Mouse (Mus musculus) MEL-GATA-1-ER (cell line): ENCODE measurements around the gene Scn11a.

Experiments used
- DNase-seq: peaks from one replicate; pipeline ENCODE4 v3.0.0-alpha.2; 2012; ENCODE audit warnings: low read depth; ENCODE audit errors: extremely low read depth

Gene Scn11a

DNA sequence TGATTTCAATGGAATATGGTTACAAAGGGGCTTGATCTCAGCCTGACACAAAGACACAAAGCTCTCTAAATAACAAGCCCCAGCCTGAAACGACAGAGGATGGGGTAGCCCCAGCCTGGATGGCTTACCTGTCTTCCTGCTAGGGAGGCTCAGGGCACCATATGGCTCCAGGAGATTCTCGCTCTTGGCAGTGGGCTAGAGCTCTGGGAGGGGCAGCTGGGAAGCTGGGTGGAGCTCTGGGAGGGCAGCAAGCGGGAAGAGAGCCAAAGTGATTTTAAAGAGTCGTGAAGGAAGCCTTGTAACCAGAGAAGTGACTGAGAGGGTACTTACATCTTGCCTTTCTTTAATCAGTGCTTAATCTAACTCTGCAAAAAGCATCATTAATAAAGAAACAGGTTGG, at the start of gene Scn11a:
Scn11a (minus strand) TSS at position 160 of the 400 bp plus-strand sequence.
- DNase-seq = no peak

DNA sequence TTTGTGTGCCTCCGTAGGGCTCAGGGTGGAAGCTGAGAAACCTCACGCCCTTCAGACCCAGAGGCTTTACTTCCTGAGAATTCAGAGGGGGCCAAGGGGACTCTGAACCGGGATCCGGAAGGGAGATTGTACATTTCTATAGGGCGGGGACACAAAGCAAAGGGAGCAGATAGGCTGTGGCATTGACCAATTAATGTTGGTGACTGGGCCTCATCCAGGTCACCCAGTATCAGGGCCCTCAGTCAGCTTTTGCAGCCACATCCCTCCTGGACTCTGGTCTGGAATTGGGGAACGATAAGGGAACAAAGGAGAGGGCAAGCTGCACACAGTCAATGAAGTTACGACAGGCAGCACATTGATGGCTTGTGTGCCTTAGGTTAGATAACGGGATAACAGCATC, 28.9 kb upstream of the Scn11a start:
- DNase-seq = no peak

DNA sequence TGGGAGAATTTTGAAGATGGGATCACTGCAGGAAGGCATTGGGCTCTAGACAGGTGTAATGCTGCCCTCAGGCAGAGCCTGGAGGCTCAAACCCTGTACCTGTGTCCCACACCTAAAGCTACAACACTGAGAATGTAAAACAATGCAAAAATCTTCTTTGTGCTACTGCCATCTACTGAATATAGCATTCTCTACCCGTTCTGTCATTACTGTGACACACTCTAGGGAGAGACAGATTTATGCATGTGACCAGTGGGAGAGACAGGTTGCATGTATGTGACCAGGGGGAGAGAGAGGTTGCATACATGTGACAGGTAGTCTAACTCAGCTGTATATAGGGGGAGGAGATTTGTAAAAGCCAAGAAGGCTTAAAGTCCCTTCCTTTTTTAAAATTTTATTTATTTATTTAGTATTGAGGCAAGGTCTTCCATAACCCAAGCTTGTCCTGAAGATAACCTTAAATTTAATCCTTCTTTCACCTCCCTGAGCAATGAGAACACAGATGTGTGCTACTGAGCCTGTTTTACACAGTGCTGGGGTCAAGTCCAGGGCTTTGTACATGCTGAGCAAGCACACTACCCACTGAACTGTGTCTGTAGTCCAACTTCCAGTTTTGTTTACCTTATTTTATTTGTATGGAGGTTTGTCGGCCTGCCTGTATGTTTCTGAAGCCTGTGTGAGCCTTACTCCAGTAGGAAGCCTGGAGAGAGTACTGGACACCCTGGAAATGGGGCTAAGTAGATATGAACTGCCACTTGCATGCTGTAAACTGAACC, 28.0 kb upstream of the Scn11a start:
- DNase-seq = no peak

DNA sequence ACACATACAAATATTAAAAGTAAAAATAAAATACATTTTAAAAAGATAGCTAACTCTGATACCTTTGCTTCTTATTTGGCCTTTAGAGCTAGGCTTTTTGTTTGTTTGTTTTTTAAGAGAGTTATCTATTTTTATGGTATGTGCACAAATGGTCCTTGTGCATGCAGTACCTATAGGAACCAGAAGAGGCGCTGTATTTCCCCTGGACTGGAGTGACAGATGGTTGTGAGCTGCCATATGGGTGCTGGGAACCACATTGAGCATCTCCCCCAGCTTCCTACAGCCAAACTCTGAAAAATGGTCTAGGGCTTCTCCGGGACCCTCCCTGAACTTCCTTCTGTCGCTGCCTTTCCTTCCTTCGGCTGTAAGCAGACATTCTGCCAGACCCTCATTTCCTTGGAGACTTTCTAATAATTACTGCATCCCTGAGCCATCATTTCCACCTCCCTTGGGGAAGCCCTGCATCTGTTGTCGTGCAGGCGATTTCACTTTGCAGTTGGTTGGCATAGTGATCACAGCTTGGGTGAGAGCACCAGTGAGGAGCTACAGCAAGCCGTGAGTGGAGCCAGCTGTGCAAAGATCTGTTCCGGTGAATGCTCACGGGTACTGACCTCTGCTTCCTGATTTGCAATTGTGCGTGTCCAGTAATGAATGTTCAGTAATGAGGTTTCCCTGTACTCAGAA, 27.2 kb upstream of the Scn11a start:
- DNase-seq = no peak

DNA sequence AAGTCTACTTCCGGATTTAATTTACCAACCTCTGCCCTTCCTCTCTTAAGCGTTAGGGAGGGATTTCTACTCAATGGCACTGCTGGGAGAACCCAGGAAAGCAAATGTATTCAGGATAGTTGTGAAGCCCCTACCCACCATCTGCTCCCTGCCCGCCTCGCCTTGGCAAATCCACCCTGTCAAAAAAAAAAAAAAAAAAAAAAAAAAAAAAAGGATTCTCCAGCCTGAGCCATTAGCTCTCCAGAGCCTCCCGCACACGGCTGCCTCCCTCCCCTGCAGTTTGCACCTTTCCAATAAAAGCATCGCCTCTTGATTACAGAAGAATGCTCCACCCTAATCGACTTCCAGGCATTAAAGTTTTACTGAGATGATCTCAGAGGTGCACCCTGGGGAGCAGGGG, 24.0 kb upstream of the Scn11a start:
- DNase-seq = no peak

DNA sequence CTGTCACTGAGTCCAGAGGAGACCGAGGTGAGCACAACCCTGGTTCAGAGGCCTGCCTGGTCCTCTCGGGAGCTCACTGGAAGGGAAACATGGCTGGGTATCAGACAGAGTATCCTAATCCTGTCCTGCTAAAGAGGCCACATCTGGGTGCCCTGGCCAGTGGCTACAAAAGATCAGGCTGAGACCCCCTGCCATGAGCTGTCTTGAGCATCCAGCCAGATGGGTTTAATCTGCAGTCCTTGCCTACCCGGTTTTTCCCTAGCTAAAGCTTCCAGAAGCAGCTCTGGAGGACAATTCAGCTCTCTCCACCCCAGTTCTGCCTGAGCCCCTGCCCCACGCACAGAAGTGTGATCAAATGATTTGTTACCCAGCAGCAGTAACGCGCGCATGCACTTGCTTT, 23.4 kb upstream of the Scn11a start:
- DNase-seq = no peak

DNA sequence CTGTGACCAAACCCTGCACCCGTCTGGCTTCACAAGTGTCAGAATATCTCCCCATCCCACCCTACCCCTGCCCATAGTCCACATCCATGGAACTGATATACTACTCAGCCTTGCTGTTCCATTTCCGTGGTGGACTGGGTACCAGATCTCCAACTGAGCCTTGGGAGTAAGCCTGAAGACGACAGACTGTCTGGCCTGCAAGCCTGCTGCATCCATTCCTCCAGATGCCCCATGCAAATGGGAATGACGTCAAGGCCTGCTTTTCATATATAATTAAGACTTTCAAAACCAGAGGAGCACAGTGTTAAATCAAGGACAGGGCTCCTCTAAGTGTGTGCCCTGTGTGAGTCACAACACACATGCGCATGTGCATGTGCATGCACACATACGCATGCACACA, 21.9 kb upstream of the Scn11a start:
- no peak for DNase-seq

DNA sequence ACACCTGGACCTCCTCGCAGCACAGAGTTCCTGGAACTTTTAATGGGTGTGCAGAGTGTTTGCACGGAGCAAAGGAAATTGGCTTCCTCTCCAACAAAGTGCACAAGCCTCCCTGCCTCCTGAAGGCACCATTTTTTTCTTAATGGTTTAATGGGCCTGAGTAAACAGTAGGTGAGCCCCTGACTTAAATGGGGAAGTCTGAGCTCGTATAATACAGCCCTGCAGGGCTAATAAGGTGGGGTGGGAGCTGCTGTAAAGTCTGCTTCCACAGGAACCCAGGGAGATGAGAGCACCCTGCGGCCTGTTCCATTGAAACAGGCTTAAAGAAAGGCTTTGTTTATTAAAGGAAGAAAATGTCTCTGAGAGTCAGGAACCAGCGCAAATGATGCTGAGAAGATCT, 19.5 kb upstream of the Scn11a start:
- no peak for DNase-seq

DNA sequence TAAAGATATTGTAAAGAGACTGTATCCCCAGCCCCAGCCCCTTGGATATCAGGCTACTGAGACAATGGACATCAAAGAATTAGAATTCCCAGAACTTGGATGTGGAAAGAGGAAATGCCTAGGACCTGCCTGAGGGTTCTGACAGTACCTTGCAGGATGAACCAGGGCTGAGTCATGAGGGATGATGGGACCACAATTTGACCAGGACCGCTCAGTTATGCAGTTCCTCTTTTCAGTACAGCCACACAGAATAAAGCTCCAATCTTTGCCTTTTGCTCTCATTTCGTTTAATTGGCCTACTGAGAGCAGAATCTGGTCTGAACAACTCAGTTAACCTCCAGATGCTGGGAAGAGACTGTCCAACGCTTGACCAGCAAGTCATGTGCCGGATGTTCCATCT, 18.3 kb upstream of the Scn11a start:
- DNase-seq = peak; percentile 13

DNA sequence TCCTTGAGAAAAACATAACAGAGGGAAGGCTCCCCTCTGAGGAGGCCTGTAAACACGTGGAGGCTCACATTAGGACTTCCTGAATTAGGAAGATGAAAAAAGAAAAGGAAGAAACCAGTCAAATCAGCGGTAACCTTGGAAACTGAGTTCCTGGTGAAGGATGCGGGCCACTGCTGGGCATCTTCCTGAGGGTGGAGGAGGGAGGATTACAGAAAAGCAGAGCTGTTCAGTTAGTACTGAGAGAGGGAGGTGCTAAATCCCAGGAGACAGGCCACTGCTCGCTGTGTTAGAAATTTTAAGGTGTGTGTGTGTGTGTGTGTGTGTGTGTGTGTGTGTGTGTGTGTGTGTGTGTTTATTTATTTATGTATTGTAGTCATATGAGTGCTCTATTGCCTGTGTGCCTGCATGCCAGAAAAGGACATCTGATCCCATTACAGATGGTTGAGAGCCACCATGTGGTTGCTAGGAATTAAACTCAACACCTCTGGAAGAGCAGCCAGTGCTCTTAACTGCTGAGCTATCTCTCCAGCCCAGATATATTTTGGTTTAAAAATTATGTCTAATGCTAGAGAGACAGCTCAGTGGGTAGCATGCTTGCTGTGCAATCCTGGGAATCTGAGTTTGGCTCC, 17.4 kb upstream of the Scn11a start:
- DNase-seq = no peak

DNA sequence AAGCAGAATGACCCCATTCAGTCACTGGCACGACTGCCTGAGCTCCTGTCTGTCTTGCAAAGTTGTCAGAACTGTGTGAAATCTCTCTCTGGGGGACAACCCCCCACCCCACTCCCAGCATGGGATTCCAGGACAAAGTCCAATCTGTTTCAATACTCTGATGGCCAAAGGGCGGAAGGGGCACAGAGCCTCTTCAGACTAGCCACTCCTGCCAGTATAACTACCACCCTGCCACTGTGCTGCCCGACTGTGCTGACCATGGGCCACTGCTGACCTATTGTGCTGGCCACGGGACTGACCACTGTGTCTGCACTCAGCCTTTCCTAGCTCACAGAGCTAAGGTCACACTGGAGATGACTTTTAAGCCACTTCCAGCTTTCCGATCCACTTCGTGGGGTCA, 16.8 kb upstream of the Scn11a start:
- DNase-seq = no peak

DNA sequence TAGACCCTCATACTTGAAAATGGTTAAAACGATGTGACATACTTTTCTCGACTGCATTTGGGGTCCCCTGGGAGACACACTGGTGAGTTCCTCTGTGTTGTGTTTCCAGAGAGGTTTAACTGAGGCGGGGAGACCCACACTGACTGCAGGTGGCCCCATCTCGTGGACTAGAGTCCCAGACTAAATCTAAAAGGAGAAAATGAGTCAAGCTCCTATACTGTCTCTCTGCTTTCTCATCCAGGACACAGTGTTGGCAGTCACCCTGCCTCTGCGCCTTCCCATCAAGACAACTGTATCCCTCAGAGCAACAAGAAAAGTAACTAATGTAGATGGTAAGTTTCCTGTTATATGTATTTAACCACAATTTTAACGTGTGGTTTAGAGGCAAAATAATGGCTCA, 15.9 kb upstream of the Scn11a start:
- DNase-seq = no peak

DNA sequence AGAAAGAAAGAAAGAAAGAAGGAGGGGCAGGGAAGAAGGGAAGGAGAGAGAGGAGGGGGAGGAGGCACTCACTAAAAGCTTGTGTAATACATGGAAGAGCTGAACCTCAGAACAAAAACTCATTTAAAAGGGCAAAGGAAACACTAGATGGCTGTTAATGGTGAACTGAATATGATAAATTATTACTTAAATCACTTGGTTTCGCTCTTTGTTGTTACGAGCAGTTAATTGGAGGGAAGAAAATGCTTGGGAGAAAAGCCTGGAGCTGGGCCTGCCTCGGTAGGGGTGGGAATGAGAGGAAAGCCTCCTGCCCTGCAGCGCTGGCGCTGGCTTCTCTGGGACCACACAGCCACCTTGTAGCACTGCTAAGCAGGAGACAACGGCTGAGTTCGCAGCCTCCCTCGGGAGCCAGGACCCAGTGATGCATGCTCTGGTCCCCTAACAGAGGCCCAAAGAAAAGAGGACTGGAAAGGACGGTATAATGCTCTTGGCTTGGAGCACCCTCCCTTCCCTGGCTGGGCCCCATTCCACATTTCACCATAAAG, 10.4 kb upstream of the Scn11a start:
- no peak for DNase-seq

DNA sequence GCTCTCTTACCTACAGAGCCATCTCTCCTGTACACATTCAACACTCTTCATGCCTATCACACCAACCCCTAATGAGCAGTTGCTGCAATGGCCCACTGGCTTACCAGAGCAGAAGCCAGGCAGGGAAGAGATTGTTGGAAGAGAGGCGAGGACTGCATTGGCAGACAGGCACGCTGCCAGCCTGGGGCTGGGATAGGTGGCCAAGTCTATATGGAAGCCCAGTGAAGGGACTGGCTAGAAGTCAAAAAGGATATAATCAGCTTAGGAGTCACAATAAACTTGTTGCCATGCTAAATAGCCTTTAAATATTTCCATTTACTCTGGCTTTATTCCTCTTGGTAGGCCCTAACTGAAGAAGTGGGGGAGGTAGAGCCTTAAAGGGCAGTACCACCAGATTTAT, 5.7 kb upstream of the Scn11a start:
- DNase-seq = no peak

DNA sequence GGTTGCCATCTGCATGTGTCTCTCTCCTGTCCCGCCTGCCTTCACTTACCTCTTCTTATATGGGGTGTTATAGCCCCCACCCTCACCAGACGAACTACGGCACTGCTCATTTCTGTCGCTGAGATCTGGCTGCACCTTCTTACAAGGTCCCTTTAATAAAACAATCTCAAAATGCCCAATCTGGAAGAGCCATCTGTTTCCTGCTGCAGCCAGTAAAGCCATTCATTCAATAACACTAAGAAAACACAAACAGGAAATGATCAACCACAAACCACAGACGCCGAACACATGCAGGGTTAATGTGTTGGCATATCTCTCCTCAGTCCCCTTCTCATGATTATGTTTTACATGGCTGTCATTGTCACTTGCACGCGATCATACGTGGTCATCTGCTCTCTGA, 1.5 kb downstream of the Scn11a start:
- DNase-seq = peak; percentile 39

DNA sequence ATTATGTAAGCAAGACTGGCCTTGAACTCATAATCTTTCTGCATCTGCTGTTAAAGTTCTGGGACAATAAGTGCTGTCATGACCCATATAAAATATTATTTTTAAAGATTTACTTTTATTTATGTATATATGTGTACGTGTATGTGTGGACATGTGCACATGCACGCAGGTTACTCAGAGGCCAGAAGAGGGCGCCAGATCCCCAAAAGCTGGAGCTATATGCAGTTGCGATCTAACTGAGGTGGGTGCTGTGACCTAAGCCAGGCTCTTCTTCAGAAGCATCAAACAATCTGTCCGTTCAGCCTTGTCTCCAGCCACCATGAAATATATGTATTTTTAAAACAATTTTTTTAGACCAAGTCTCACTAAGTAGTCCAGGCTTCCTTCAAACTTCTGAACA, 11.6 kb downstream of the Scn11a start:
- DNase-seq = no peak

DNA sequence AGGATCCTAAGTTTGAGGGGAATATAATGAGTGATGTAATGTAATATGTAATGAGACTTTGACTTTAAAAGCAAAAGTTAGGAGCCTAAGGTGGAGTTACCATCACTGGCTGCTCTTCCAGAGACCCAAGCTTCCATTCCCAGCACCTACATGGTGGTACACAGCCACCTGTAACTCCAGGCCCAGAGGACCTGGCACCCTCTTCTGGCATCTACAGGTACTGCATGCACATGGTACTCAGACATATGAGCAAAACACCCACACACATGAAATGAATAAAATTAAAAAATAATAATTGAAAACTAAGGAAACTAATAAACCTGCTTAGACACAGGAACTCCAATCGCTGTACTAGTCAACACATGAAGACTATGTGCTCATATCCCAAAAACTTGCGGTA, 18.8 kb downstream of the Scn11a start:
- no peak for DNase-seq

DNA sequence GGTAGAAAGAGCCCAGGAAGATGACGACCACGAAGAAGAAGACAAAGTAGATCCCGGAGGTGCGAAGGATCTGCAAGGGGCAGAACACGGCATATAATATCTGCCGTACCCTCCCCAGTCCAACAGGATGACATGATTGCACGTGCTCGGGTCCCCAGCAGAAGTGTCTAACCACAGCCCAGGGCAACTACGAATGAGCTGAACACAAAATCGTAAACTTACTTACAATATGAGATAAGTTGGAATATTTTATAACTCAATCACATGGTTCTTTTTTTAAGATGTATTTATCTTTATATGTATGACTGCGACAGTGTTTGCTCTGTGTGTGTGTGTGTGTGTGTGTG, 20.8 kb downstream of the Scn11a start:
- no peak for DNase-seq

DNA sequence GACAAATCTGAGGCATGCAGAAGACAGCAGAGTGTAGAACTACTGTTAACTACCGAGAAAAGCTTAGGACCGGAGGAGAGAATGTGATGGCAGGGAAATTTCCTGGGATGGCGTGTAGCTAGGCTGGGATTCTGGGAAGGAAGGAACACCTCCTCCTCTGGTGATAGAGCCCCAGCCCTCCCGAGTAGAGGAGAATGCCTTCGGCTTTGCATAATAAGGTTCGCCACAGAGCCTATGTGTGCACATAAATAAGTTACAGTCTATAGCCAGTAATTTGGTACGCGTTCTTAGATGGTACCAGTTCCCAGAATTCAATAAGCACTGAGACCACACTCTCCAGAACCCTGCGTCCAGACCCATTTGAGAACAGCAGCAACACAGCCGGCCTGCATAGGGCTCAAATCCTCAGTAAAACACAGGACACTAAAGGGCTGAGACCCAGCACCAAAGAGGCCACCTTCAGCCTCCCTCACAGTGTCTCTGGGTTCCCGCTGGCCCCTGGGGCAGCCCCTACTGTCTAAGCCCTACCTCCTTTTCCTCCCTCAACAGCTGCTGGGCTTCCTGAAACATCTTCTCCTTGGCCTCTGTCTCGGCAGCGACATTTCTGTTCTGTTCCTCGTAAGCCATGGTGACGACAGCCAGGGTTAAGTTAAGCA, 21.3 kb downstream of the Scn11a start:
- DNase-seq = no peak

DNA sequence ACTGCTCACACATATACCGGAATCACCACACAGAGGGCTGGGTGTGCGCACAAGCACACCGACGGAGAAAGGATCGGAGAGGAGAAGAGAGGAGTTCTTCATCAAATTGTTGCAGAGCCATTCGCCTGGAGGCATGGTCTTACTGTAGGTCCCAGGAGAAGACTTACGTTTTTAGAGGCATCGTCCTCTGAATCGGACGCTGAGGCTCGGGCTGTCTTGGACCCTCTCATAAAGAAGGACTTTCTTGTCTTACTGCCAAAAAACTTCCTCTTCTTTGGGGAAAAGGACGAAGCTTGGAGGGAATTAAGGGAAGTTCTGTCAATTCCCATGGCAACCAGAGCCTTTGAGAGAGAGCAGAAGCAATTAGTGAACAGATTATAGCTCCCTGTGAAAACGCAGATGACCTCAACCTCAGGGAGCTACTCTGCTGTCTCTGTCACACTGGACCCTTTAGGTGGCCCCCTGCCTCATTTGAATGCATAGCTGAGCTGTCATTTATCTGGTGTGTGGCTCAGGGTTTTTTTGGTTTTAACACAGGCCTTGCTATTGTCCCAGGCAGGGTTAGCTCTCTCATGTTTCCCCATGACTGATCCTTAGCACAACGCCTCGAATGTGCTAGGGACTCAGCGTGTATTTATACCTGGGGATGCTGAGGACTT, 22.0 kb downstream of the Scn11a start:
- no peak for DNase-seq

DNA sequence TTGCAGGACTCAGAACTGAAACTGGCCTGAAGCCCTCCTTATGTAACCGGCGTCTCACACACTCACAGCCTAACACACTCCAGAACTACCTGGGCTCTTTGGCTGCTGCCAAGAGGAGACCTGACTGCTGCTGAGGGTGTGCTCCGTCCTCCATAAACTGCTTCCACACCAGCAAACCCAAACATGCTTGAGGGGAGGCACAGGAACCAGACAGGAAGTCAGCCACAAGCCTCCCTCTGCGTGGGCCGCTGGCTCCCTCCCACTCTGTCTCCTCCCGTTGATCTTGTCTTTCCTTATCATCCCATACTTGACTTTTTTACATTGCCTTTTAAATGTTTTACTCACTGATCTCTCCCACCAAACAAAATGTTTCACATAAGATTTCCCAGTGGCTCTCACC, 23.8 kb downstream of the Scn11a start:
- DNase-seq = no peak

DNA sequence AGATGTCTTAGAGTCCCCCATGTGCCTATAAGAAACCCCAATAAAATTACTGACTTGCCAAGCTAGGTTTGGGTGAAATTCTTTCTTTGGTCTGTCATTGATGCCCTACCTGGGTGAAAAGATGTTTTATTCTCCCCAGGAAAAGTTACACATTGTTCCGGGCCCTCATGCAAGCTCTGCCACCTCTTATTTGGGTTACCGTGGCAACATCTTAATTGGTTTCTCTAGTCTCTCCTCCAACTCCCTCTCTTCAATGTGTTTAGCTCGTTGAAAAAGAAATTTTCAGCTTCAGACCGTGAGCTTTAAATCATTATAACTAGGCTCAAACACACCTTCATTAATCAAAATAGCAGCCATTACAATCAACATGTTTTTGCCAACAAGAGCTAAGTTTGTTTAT, 28.5 kb downstream of the Scn11a start:
- DNase-seq = no peak
